Mouse (Mus musculus): ENCODE measurements around the gene Plxnc1. TPM values are rescaled to one million over a fixed set of nuclear protein-coding genes. Genes with fewer than 3 reads are reported as not detected.

The Plxnc1 gene
- total and polyA plus RNA-seq, 2 experiments from 2014 or later, result 12.9 to 78.5 TPM

GRCm38 (mm10) chr10:94827890-94828733, 116.5 kb downstream of the Plxnc1 start:
- ATAC-seq (ENCODE audit: low FRiP score), result no peak
- no peak for DNase-seq (ENCODE audit: low spot score)
- Histone ChIP-seq H3K27ac (ENCODE audit: low read depth, low read length) (no peak overlapping the region), H3K4me1 (ENCODE audit: insufficient read depth, low read length) (no peaks in the 10 kb centered on the region), H3K27me3 (ENCODE audit: insufficient read depth, low read length) (no peaks in the 10 kb centered on the region), H3K4me2 (ENCODE audit: low read depth, low read length, poor library complexity, severe bottlenecking) (no peak overlapping the region), H3K9me3 (ENCODE audit: low read length) (no peaks in the 10 kb centered on the region), H3K36me3 (ENCODE audit: insufficient read depth, low read length) (peaks cover 12% of the 10 kb centered on the region), H3K9ac (replicated peaks; ENCODE audit: low read length, poor library complexity, severe bottlenecking) (no peak overlapping the region), H3K4me3 (ENCODE audit: low read depth, low read length) (no peak overlapping the region)
- WGBS, result 90% methylated on average over 14 of the region's 14 CpGs
- TF ChIP-seq CTCF (IDR thresholded peaks at IDR 0.05), result no peak

GRCm38 (mm10) chr10:94827325-94827724, 117.3 kb downstream of the Plxnc1 start:
- WGBS, result 82% methylated on average over 10 of the region's 10 CpGs
- Histone ChIP-seq H3K4me3 (ENCODE audit: low read depth, low read length) (no peak overlapping the region), H3K4me1 (ENCODE audit: insufficient read depth, low read length) (no peaks in the 10 kb centered on the region), H3K27me3 (ENCODE audit: insufficient read depth, low read length) (no peaks in the 10 kb centered on the region), H3K27ac (ENCODE audit: low read depth, low read length) (no peak overlapping the region), H3K9ac (replicated peaks; ENCODE audit: low read length, poor library complexity, severe bottlenecking) (no peak overlapping the region), H3K9me3 (ENCODE audit: low read length) (no peaks in the 10 kb centered on the region), H3K36me3 (ENCODE audit: insufficient read depth, low read length) (peaks cover 7% of the 10 kb centered on the region), H3K4me2 (ENCODE audit: low read depth, low read length, poor library complexity, severe bottlenecking) (no peak overlapping the region)
- no peak for ATAC-seq (ENCODE audit: low FRiP score)
- no peak for DNase-seq (ENCODE audit: low spot score)
- TF ChIP-seq CTCF (IDR thresholded peaks at IDR 0.05), result no peak

GRCm38 (mm10) chr10:94826436-94826835, 118.2 kb downstream of the Plxnc1 start:
- ATAC-seq (ENCODE audit: low FRiP score) (no peak), DNase-seq (ENCODE audit: low spot score) (no peak)
- no peak overlapping the region for H3K9ac ChIP-seq (replicated peaks; ENCODE audit: low read length, poor library complexity, severe bottlenecking)
- H3K27ac ChIP-seq (ENCODE audit: low read depth, low read length), result no peak overlapping the region
- no peak overlapping the region for H3K4me3 ChIP-seq (ENCODE audit: low read depth, low read length)
- H3K4me1 ChIP-seq (ENCODE audit: insufficient read depth, low read length), result no peaks in the 10 kb centered on the region
- TF ChIP-seq CTCF (IDR thresholded peaks at IDR 0.05), result no peak
- H3K9me3 ChIP-seq (ENCODE audit: low read length), result no peaks in the 10 kb centered on the region
- H3K27me3 ChIP-seq (ENCODE audit: insufficient read depth, low read length), result no peaks in the 10 kb centered on the region
- H3K4me2 ChIP-seq (ENCODE audit: low read depth, low read length, poor library complexity, severe bottlenecking), result no peak overlapping the region
- H3K36me3 ChIP-seq (ENCODE audit: insufficient read depth, low read length), result peaks cover 7% of the 10 kb centered on the region
- 85% methylated on average over 12 of the region's 12 CpGs for WGBS

- ATAC-seq (ENCODE audit: low FRiP score) (no peak), DNase-seq (ENCODE audit: low spot score) (no peak)
- 96% methylated on average over 2 of the region's 2 CpGs for whole genome bisulfite sequencing
- TF ChIP-seq CTCF (IDR thresholded peaks at IDR 0.05), result no peak
- Histone ChIP-seq H3K4me1 (ENCODE audit: insufficient read depth, low read length) (no peaks in the 10 kb centered on the region), H3K4me3 (ENCODE audit: low read depth, low read length) (no peak overlapping the region), H3K9ac (replicated peaks; ENCODE audit: low read length, poor library complexity, severe bottlenecking) (no peak overlapping the region), H3K36me3 (ENCODE audit: insufficient read depth, low read length) (peaks cover 3% of the 10 kb centered on the region), H3K9me3 (ENCODE audit: low read length) (no peaks in the 10 kb centered on the region), H3K27me3 (ENCODE audit: insufficient read depth, low read length) (no peaks in the 10 kb centered on the region), H3K4me2 (ENCODE audit: low read depth, low read length, poor library complexity, severe bottlenecking) (no peak overlapping the region), H3K27ac (ENCODE audit: low read depth, low read length) (no peak overlapping the region)
These were observed 118.7 kb downstream of the Plxnc1 start for GRCm38 (mm10) chr10:94825951-94826350.

- WGBS, result 47% methylated on average over 11 of the region's 11 CpGs
- H3K9me3 ChIP-seq (ENCODE audit: low read length), result no peaks in the 10 kb centered on the region
- H3K9ac ChIP-seq (replicated peaks; ENCODE audit: low read length, poor library complexity, severe bottlenecking), result no peak overlapping the region
- H3K27me3 ChIP-seq (ENCODE audit: insufficient read depth, low read length), result no peaks in the 10 kb centered on the region
- no peak overlapping the region for H3K4me3 ChIP-seq (ENCODE audit: low read depth, low read length)
- DNase-seq (ENCODE audit: low spot score) (no peak), ATAC-seq (ENCODE audit: low FRiP score) (no peak)
- peaks cover 1% of the 10 kb centered on the region for H3K36me3 ChIP-seq (ENCODE audit: insufficient read depth, low read length)
- H3K27ac ChIP-seq (ENCODE audit: low read depth, low read length), result no peak overlapping the region
- no peak for TF ChIP-seq CTCF (IDR thresholded peaks at IDR 0.05)
- no peak overlapping the region for H3K4me2 ChIP-seq (ENCODE audit: low read depth, low read length, poor library complexity, severe bottlenecking)
- no peaks in the 10 kb centered on the region for H3K4me1 ChIP-seq (ENCODE audit: insufficient read depth, low read length)
These were observed 120.5 kb downstream of the Plxnc1 start for GRCm38 (mm10) chr10:94823971-94824760.

Data from midbrain, postnatal 0 days (tissue).